Mouse (Mus musculus) cerebellum, adult 2 months (tissue): ENCODE data around the gene Eef1akmt2. TPM values are rescaled to one million over a fixed set of nuclear protein-coding genes. Genes with fewer than 3 reads are reported as not detected.
A peak's percentile ranks its signal among the peaks of the same experiment; 100 is the strongest.

ENCODE experiments used
- DNase-seq, 2 experiments: peaks; one replicate each; pipeline ENCODE4 v3.0.0; 2021
- H3K27ac ChIP-seq: fragments of 200-500 bp; 2 replicates; pipeline ENCODE4 v1.5.1; 2012; ENCODE audit warnings: low read length, control low read depth, inconsistent platforms; ENCODE audit not compliant: insufficient read depth
- H3K27me3 ChIP-seq: fragments of 200-500 bp; 2 replicates; pipeline ENCODE4 v1.6.1; 2012; ENCODE audit warnings: inconsistent platforms, mild to moderate bottlenecking, low read length, moderate library complexity; ENCODE audit not compliant: control insufficient read depth, insufficient read depth
- H3K4me1 ChIP-seq: fragments of 200-500 bp; 2 replicates; pipeline ENCODE4 v1.6.1; 2011; ENCODE audit warnings: low read length; ENCODE audit not compliant: control insufficient read depth, insufficient read depth
- H3K4me3 ChIP-seq: fragments of 200-500 bp; replicated peaks from 2 replicates; pipeline ENCODE3; 2011; ENCODE audit warnings: mild to moderate bottlenecking, low read depth, low read length, control low read depth; ENCODE audit not compliant: insufficient read depth
- CTCF ChIP-seq: fragments of 200-500 bp; IDR thresholded peaks from 2 replicates; pipeline ENCODE4 v1.5.1; 2011; ENCODE audit warnings: low read depth, mild to moderate bottlenecking, control low read depth, low read length, moderate library complexity, borderline replicate concordance; ENCODE audit not compliant: insufficient read depth
- POLR2A ChIP-seq: fragments of 200-500 bp; IDR thresholded peaks from 2 replicates; pipeline ENCODE4 v1.6.1; 2011; ENCODE audit warnings: low read length, control low read depth, borderline replicate concordance; ENCODE audit not compliant: insufficient read depth
- WGBS: fragments of 180-500 bp; shearing (Covaris S2); methylation state at CpG from one replicate; pipeline ENCODE4 v1.1.7; 2018; 5-methylcytosine and 5-hydroxymethylcytosine counted together
- polyA plus RNA-seq: library from polyadenylated mRNA; depleted of rRNA; stranded (reverse); fragments of >200 nt; gene quantifications from 2 replicates; pipeline ENCODE4 v1.2.3, GENCODE M21; 2012; rRNA removed

Eef1akmt2 gene
- polyA plus RNA-seq, 1 experiment = 46.3 TPM

DNA sequence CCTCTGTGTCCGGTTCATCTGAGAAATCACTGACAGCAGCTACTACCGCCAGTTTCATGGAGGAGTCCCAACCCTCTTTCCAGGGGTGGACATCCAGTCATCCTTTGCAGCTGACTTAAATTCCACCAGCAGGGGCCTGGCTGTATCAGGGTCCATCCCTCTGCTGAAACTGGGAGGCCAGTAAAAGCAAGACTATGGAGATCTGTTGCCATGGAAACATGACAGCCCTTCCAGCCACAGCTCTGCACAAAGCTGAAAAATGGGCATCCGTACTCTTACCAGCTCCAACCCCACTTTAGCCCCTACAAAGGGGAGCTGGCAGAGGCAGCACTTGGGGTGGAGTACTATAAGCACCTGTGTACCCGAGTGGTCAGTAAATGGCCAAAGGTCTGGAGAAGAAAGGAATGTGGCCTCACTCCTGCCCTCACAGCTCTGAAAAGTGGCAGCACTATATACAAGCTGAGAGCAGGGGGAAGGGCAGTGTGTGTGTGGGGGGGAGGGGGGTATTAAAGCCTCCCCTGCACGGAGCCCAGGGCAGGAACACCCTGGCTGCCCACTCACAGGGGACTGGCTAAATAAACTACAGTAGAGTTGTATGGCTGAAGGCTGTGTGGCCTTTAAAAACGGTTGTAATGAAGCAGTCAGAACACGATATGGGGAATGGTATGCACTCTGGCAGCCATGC lies 71.2 kb downstream of the Eef1akmt2 start:
- no peaks in the 10 kb centered on the region for H3K27me3 ChIP-seq
- TF ChIP-seq POLR2A = no peak
- no peak for TF ChIP-seq CTCF
- no peak overlapping the region for H3K4me3 ChIP-seq
- H3K27ac ChIP-seq = peak overlapping the region; percentile 30
- WGBS = 23% methylated on average over 7 of the region's 7 CpGs
- DNase-seq = peak in 1 of 2 experiments; percentile 46
- peaks cover 80% of the 10 kb centered on the region for H3K4me1 ChIP-seq

DNA sequence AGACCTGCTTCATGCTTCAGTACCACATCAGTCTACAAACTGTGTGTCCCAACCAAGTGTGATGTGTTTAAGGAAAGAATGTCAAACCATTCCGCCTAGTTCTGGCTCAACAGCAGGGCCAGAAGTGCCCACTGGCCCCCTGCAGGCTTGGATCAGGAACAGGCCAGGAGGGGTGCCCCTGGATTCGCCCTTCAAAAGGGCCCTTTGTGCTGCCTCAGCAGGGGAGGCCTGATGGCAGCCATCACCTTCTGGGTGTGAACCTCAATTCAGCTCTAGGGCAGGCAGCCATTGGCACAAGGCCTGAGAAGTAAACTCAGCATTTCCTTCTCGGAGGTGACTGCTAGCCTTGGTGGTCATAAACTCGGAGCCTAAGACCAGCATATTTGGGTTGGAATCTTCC lies 71.9 kb downstream of the Eef1akmt2 start:
- peak overlapping the region; percentile 64 for H3K27ac ChIP-seq
- no peak for TF ChIP-seq CTCF
- no peak for TF ChIP-seq POLR2A
- whole genome bisulfite sequencing = 17% methylated on average over 4 of the region's 4 CpGs
- no peak overlapping the region for H3K4me3 ChIP-seq
- DNase-seq = peak; percentile 58 to 63
- no peaks in the 10 kb centered on the region for H3K27me3 ChIP-seq
- peaks cover 81% of the 10 kb centered on the region for H3K4me1 ChIP-seq

DNA sequence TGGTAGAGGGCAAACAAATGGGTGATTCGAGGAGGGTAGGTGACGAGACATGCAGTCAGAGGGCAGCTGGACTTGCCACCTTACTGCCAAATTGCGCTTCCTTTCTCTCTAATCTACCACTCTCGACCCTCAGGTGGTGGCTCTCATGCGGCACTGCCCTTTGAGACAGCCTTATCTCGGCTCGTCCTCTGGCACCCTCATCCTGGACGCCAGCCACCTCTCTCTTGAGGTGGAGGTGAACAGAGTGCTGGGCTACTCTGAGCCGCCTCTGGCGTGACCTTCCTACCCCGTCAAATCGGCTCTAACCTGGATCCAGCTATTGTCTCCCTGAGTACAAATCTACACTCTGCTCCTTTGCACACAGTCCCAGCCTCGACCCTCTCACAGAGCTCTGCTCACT lies 73.8 kb downstream of the Eef1akmt2 start:
- H3K27ac ChIP-seq = peak overlapping the region; percentile 31; the same call in 1 of the 2 replicates
- no peaks in the 10 kb centered on the region for H3K27me3 ChIP-seq
- WGBS = 45% methylated on average over 13 of the region's 13 CpGs
- TF ChIP-seq POLR2A (no peak), CTCF (no peak)
- DNase-seq = no peak
- peaks cover 88% of the 10 kb centered on the region for H3K4me1 ChIP-seq
- H3K4me3 ChIP-seq = no peak overlapping the region

DNA sequence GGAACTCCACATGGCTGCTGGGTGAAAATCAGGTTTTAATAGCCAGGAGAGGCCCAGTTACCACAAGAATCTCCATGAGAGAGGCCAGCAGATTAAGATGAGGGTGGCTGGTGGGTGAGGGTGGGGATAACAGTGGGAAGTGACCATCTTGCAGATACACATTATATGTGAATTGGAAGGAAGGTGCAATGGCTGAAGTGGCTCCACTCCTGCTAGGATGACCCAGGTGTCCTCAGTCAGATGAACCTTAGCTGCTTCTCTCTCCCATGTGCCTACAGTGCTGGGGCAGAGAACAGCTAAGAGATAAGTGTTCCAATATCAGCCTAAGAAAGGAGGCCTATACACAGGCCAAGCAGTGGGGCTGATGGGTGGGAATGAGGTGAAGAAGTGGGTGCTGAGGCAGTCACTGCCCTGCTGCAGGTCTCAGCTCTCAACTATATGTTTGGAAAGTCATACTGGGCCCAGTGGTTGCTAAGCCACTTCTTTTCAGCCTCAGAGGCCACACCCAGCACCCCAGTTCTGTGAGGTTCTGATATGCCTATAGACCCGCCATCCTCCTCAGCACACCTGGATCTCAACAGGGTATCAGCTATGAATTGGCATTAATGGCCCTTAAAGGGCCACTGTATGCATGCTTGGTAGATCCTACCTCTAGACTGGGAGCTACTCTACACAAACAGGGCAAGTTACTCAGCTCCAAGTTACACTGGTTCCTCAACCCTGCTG lies 74.6 kb downstream of the Eef1akmt2 start:
- peaks cover 90% of the 10 kb centered on the region for H3K4me1 ChIP-seq
- H3K4me3 ChIP-seq = no peak overlapping the region
- no peaks in the 10 kb centered on the region for H3K27me3 ChIP-seq
- WGBS = 91% methylated on average over 1 of the region's 1 CpGs
- H3K27ac ChIP-seq = 0 out of 2 replicates have a peak overlapping the region, but pooled peaks have one; percentile 6
- DNase-seq = no peak
- no peak for TF ChIP-seq CTCF
- no peak for TF ChIP-seq POLR2A

Other genes starting within 250 kb of the Eef1akmt2 start
- gene Lhpp, start 242.0 kb downstream of the Eef1akmt2 start, polyA plus RNA-seq = 26.7 and 30.4 TPM in 2 replicates
- gene Fam53b, start 38.8 kb downstream of the Eef1akmt2 start, polyA plus RNA-seq = 37.3 and 37.8 TPM in 2 replicates
- gene Abraxas2, start 6.6 kb upstream of the Eef1akmt2 start, polyA plus RNA-seq = 28.8 and 28.9 TPM in 2 replicates
- 43.0 and 46.0 TPM in 2 replicates for gene Zranb1, start 78.5 kb upstream of the Eef1akmt2 start, polyA plus RNA-seq